Mouse (Mus musculus) neural tube, embryonic 11.5 days (tissue): ENCODE results near the gene Olfr503. TPM values are rescaled to one million over a fixed set of nuclear protein-coding genes. Genes with fewer than 3 reads are reported as not detected.
"Not testable (repeated sequence)": the region's sequence is repeated elsewhere in the genome, so short reads cannot be mapped to it uniquely, and the experiment has no call there.

Source experiments
- ATAC-seq: fragments of 200-750 bp; cut with Nextera tagmentation; 2 replicates; pipeline ENCODE4 v1.8.0; 2017; ENCODE audit warnings: moderate number of reproducible peaks, mild to moderate bottlenecking, moderate TSS enrichment, moderate library complexity; ENCODE audit not compliant: insufficient read depth, low FRiP score, low TSS enrichment
- DNase-seq: peaks from one replicate; pipeline ENCODE4 v3.0.0-alpha.2; 2015; ENCODE audit warnings: low spot score
- H3K27ac ChIP-seq: fragments of 300-500 bp; sonication (generic); 2 replicates; pipeline ENCODE4 v1.5.1; 2014; ENCODE audit warnings: low read depth, mild to moderate bottlenecking, low read length
- H3K27me3 ChIP-seq: fragments of 300-500 bp; sonication (generic); 2 replicates; pipeline ENCODE4 v1.6.1; 2014; ENCODE audit warnings: mild to moderate bottlenecking, low read length, mixed read lengths; ENCODE audit not compliant: control insufficient read depth, insufficient read depth
- H3K36me3 ChIP-seq: fragments of 300-500 bp; sonication (generic); 2 replicates; pipeline ENCODE4 v1.6.1; 2014; ENCODE audit warnings: mild to moderate bottlenecking, low read length, moderate library complexity, mixed read lengths; ENCODE audit not compliant: control insufficient read depth, insufficient read depth
- H3K4me1 ChIP-seq: fragments of 300-500 bp; sonication (generic); 2 replicates; pipeline ENCODE4 v1.6.1; 2014; ENCODE audit warnings: low read length, mixed read lengths; ENCODE audit not compliant: control insufficient read depth, insufficient read depth
- H3K4me2 ChIP-seq: fragments of 300-500 bp; sonication (generic); 2 replicates; pipeline ENCODE4 v1.6.1; 2014; ENCODE audit warnings: low read depth, mild to moderate bottlenecking, moderate library complexity
- H3K4me3 ChIP-seq: fragments of 300-500 bp; sonication (generic); 2 replicates; pipeline ENCODE4 v1.5.1; 2014; ENCODE audit warnings: low read depth, low read length
- H3K9ac ChIP-seq: fragments of 300-500 bp; sonication (generic); 2 replicates; pipeline ENCODE4 v1.6.1; 2014; ENCODE audit warnings: mild to moderate bottlenecking, low read length
- H3K9me3 ChIP-seq: fragments of 300-500 bp; sonication (generic); 2 replicates; pipeline ENCODE4 v1.6.1; 2016; ENCODE audit warnings: low read length; ENCODE audit not compliant: control insufficient read depth
- WGBS: fragments of 180-500 bp; shearing (Covaris S2); extraction: QIAGEN DNeasy Blood & Tissue Kit; methylation state at CpG from one replicate; pipeline ENCODE4 v1.1.7; 2014; 5-methylcytosine and 5-hydroxymethylcytosine counted together
- polyA plus RNA-seq: library from polyadenylated mRNA; unstranded; fragments of >200 nt; fragmentation: Nextera tagmentation; extraction: Ambion mirVana; gene quantifications from 2 replicates; pipeline ENCODE4 v1.2.1, GENCODE M21; 2014

The Olfr503 gene
- polyA plus RNA-seq: not detected in 2 replicates

- 61% methylated on average over 1 of the region's 1 CpGs for WGBS
- not testable (repeated sequence) for H3K27me3 ChIP-seq, DNase-seq, ATAC-seq, H3K9me3 ChIP-seq, H3K36me3 ChIP-seq, H3K4me3 ChIP-seq, H3K4me2 ChIP-seq, H3K27ac ChIP-seq, H3K4me1 ChIP-seq, H3K9ac ChIP-seq
Observed at GRCm38 (mm10) chr7:108544227-108544626, at the start of gene Olfr503. Olfr503 (plus strand) TSS chr7:108544527.

GRCm38 (mm10) chr7:108524965-108525364 lies 19.4 kb upstream of the Olfr503 start, which contains the start of gene Olfr502:
Olfr502 (minus strand) TSS chr7:108525065.
- WGBS: 86% methylated on average over 1 of the region's 1 CpGs
- no peak within 1 kb of the TSS for H3K4me2 ChIP-seq
- H3K36me3 ChIP-seq: no peaks in the 10 kb centered on the region
- no peaks in the 10 kb centered on the region for H3K27me3 ChIP-seq
- ATAC-seq: no peak
- H3K9ac ChIP-seq: no peak within 1 kb of the TSS
- no peaks in the 10 kb centered on the region for H3K9me3 ChIP-seq
- no peak within 1 kb of the TSS for H3K27ac ChIP-seq
- no peak within 1 kb of the TSS for H3K4me3 ChIP-seq
- no peaks in the 10 kb centered on the region for H3K4me1 ChIP-seq
- DNase-seq: no peak

- H3K4me3 ChIP-seq: no peak overlapping the region
- no peaks in the 10 kb centered on the region for H3K4me1 ChIP-seq
- DNase-seq (no peak), ATAC-seq (no peak)
- no peaks in the 10 kb centered on the region for H3K27me3 ChIP-seq
- no peak overlapping the region for H3K27ac ChIP-seq
- no peaks in the 10 kb centered on the region for H3K36me3 ChIP-seq
- 83% methylated on average over 13 of the region's 13 CpGs for WGBS
- H3K9ac ChIP-seq: no peak overlapping the region
- no peak overlapping the region for H3K4me2 ChIP-seq
- H3K9me3 ChIP-seq: no peaks in the 10 kb centered on the region
Observed at GRCm38 (mm10) chr7:108542416-108542815, 1.9 kb upstream of the Olfr503 start.

GRCm38 (mm10) chr7:108565693-108566092 lies 21.4 kb downstream of the Olfr503 start, which contains the start of gene Olfr504:
Olfr504 (minus strand) TSS chr7:108565793.
- Histone ChIP-seq H3K36me3 (no peaks in the 10 kb centered on the region), H3K4me3 (no peak within 1 kb of the TSS), H3K9me3 (no peaks in the 10 kb centered on the region), H3K27me3 (no peaks in the 10 kb centered on the region), H3K4me2 (no peak within 1 kb of the TSS), H3K9ac (no peak within 1 kb of the TSS), H3K27ac (no peak within 1 kb of the TSS), H3K4me1 (no peaks in the 10 kb centered on the region)
- 88% methylated on average over 1 of the region's 1 CpGs for WGBS
- no peak for ATAC-seq
- DNase-seq: no peak

- Histone ChIP-seq H3K4me1 (no peaks in the 10 kb centered on the region), H3K4me3 (no peak overlapping the region), H3K4me2 (no peak overlapping the region), H3K27ac (no peak overlapping the region), H3K36me3 (no peaks in the 10 kb centered on the region), H3K9me3 (no peaks in the 10 kb centered on the region), H3K27me3 (no peaks in the 10 kb centered on the region), H3K9ac (no peak overlapping the region)
- 90% methylated on average over 1 of the region's 1 CpGs for WGBS
- DNase-seq: no peak
- no peak for ATAC-seq
Observed at GRCm38 (mm10) chr7:108589797-108590196, 45.5 kb downstream of the Olfr503 start.

Other genes with a start within 250 kb of the Olfr503 start
- gene Olfr491, start 231.1 kb upstream of the Olfr503 start, polyA plus RNA-seq: not detected in 2 replicates
- gene Olfr492, start 220.9 kb upstream of the Olfr503 start, polyA plus RNA-seq: not detected in 2 replicates
- gene Olfr493, start 197.5 kb upstream of the Olfr503 start, polyA plus RNA-seq: not detected in 2 replicates
- not detected in 2 replicates for gene Olfr494, start 179.2 kb upstream of the Olfr503 start, polyA plus RNA-seq
- not detected in 2 replicates for gene Olfr495, start 151.4 kb upstream of the Olfr503 start, polyA plus RNA-seq
- not detected in 2 replicates for gene Olfr497, start 124.1 kb upstream of the Olfr503 start, polyA plus RNA-seq
- gene Olfr498, start 79.2 kb upstream of the Olfr503 start, polyA plus RNA-seq: not detected in 2 replicates
- gene Olfr502, start 19.5 kb upstream of the Olfr503 start, polyA plus RNA-seq: not detected in 2 replicates
- gene Olfr504, start 21.3 kb downstream of the Olfr503 start, polyA plus RNA-seq: not detected in 2 replicates
- not detected in 2 replicates for gene Olfr506, start 66.3 kb downstream of the Olfr503 start, polyA plus RNA-seq
- gene Olfr507, start 77.3 kb downstream of the Olfr503 start, polyA plus RNA-seq: not detected in 2 replicates
- not detected in 2 replicates for gene Olfr508, start 85.5 kb downstream of the Olfr503 start, polyA plus RNA-seq
- gene Olfr509, start 107.4 kb downstream of the Olfr503 start, polyA plus RNA-seq: not detected in 2 replicates
- not detected in 2 replicates for gene Olfr510, start 121.9 kb downstream of the Olfr503 start, polyA plus RNA-seq
- gene Olfr512, start 168.8 kb downstream of the Olfr503 start, polyA plus RNA-seq: not detected in 2 replicates
- not detected in 2 replicates for gene Olfr513, start 206.4 kb downstream of the Olfr503 start, polyA plus RNA-seq